Mouse (Mus musculus) cerebellum, adult 11 months (tissue): ENCODE measurements around the gene Scn8a.

ENCODE experiments used
- DNase-seq: peaks from one replicate; pipeline ENCODE4 v3.0.0; 2022

Gene Scn8a

GRCm38 (mm10) chr15:100960958-100961357 lies 91.3 kb downstream of the Scn8a start:
- no peak for DNase-seq

- DNase-seq, result no peak
Measured at GRCm38 (mm10) chr15:100961561-100961960, 91.9 kb downstream of the Scn8a start.

DNA sequence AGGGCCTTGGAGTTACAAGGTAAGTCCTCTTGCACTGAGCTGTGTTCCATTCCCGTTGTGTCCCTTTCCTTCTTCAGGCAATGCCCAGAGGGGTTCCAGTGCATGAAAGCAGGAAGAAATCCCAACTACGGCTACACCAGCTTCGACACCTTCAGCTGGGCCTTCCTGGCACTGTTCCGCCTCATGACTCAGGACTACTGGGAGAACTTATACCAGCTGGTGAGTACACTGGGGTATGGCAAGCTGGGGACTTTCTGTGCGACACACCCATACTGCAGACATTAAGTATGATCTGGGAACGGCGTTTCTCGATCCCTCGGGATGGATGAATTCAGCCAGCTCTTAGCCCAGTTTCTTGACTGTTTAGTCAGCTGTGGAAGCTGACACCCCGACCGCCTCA lies 101.8 kb downstream of the Scn8a start:
- no peak for DNase-seq

- DNase-seq, result no peak
Measured at GRCm38 (mm10) chr15:100972795-100973194, 103.1 kb downstream of the Scn8a start.

- DNase-seq, result no peak
Measured at GRCm38 (mm10) chr15:100974679-100975078, 105.0 kb downstream of the Scn8a start.

GRCm38 (mm10) chr15:100983427-100984153 lies 113.9 kb downstream of the Scn8a start:
- no peak for DNase-seq

DNA sequence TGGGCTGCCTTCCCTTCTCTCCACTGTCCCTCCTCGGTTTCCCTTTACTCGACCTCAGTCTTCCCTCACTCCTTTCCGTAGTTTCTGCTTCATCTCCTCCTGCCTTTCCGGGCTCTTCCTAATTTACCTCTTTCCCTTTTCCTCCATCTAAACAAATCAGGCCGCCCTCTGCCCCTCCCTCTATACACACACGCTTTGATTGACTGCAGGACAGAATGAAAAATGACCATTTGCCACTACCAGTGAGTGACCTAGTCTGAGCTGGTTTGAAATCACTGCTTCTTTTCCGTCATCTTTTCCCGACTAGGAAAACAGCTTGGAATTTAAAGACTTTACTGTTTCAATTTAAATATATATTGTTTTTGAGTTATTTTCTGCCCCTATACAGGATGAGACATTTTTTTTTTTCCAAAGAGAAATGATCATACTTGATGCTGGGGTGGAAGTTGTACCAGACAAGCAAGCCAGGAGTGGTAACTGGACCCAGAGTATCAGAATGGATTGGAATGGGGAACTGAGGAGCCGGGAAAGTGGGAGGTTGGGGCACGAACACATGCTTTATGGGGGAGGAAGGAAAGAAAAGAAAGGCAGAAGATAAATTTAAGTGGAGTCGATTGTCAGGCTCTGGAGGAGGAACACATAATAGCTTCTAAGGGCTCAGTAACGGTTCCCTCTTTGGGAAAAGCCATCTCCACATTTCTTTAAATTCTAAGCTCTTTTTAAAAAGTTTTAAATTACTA lies 114.7 kb downstream of the Scn8a start:
- DNase-seq, result no peak

- DNase-seq, result no peak
Measured at GRCm38 (mm10) chr15:100986479-100986878, 116.8 kb downstream of the Scn8a start.

GRCm38 (mm10) chr15:100987031-100987430 lies 117.4 kb downstream of the Scn8a start:
- no peak for DNase-seq

DNA sequence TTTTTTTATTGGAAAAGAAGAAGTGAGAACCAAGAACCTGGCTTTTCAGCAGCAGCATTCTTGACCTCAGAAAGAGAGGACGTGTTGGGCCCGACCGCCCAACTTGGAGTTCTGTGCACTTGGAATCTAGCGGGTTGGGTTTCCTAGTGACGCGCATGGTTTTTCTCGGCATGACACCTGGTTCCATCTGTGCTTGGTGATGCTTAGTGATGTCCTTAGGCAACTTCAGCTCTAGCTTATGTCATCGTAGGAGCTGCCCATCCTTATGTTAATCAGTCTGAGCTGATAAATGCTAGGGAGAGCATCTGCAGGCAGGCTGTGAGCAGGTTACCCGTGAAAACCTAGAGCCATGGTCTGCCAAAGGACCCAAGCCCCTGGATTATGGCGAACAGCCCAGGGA lies 120.6 kb downstream of the Scn8a start:
- DNase-seq, result peak; percentile 22

DNA sequence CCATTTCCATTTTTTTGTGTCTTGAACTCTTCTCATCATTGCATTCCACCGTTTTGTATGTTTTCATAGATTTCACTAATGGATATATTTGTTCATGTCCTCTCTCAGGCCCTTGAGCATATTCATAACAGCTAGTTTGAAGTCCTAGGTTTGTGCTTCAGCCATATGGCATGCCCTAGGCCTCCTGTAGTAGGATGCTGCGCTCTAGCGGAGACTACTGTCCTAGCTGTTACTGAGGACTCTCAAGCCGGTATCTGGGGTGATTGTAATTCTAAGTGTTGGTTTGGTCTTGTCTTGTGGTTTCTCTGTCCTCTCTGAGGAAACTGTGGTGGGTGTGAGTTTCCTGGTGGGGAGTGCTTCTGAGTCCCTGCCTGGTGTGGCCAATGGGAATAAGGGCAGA lies 127.4 kb downstream of the Scn8a start:
- peak; percentile 49 for DNase-seq

DNA sequence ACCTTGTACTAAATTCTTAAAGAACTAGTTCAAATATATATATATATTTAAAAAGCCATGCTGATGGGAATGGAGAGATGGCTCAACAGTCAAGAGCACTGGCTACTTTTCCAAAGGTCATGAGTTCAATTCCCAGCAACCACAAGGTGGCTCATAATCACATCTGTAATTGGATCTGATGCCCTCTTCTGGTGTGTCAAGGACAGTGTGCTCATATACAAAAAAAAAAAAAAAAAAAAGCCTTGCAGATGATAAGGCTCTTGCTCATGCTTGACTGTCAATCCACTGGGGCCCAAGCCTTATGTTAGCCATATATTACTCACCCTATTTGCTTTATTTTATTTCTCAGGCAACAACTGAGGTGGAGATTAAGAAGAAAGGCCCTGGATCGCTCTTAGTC lies 132.0 kb downstream of the Scn8a start:
- DNase-seq, result no peak

- no peak for DNase-seq
Measured at GRCm38 (mm10) chr15:101002466-101002865, 132.8 kb downstream of the Scn8a start.

- DNase-seq, result no peak
Measured at GRCm38 (mm10) chr15:101004538-101004937, 134.9 kb downstream of the Scn8a start.

- no peak for DNase-seq
Measured at GRCm38 (mm10) chr15:101005717-101006116, 136.1 kb downstream of the Scn8a start.

DNA sequence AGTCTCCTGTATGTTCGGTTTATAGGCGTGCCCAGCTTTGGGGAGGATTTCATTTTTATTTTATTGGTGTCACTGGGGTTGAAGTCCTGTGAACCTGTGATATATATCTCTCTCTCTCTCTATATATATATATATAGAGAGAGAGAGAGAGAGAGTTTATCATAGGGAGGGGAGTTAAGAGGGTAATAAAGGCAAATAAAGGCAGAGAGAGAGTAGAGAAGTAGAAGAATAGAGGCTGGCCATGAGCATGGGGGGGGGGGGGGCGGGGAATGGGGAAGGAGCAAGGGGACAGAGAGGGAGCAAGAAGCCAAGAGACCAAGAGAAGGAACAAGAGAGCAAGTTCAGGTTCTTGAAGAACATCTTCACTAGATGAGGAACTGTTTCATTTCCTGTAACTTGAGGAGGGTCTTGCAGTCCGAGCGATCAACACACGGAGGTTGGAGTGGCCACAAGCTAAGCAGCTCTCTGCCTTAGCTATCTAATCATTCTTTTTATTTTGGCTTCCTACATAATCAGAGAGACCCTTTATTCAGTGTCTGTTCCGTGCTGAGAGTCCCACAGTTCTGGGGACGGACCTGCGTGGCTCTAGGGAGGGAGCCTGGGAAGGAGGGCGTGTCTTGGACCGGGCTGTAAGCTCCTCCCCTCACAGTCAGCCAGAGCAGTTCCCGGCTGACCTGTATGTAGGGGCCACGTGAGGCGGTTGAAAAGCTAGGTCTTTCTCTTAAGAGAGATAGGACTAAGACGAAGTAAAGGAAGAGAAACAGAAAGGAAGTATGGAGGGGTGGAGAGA lies 136.8 kb downstream of the Scn8a start:
- no peak for DNase-seq

GRCm38 (mm10) chr15:101007236-101007635 lies 137.6 kb downstream of the Scn8a start:
- DNase-seq, result no peak

DNA sequence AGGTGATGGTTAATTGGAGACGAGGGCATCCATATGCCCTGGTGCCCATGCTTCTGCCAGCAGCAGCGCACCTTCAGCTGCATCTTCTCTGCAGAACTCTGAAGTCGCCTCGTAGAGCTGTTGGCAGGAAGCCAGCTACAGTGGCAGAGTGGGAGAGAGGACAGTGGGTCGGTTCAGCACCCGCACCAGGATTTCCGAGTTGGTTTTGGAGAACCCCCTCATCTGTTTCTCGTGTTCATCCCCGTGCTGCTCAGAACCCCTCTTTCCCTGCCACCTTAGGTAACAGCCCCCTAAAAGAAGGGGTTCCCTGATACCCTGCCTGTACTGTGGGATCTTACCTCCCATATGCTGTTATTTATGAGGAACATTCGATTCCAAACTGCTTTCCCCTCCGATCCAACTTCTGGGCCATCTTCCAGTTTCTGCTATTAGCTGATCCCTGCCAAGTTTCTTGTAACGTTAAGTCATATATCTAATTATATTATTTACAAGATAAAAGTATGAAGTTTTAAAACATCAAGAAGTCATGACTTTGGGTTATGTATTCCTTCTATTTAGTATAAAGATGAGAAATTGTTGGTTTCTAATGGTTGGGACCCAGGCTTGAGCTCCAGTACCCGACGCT lies 138.8 kb downstream of the Scn8a start:
- no peak for DNase-seq

- DNase-seq, result no peak
Measured at GRCm38 (mm10) chr15:101011352-101011751, 141.7 kb downstream of the Scn8a start.

DNA sequence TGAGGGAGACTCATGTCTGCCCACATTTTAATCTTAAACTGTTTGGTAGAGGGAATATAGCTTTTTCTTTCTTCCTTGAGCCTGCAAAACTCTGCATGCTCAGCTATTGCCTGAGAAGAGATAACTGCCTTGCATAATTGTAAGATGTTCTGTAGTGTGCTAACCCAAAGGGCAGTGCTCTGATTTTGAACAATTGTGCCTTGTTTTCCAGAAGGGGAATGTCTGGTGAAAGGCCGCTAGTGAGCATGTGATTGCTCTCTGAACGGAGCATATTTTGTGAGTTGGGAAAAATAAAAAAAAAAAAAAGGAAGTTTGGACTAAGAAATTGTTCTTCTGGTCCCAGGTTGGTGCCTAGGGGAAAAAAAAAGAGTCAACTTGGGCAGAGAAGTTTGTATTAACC lies 159.3 kb downstream of the Scn8a start:
- DNase-seq, result no peak

GRCm38 (mm10) chr15:101039651-101040050 lies 170.0 kb downstream of the Scn8a start:
- no peak for DNase-seq

DNA sequence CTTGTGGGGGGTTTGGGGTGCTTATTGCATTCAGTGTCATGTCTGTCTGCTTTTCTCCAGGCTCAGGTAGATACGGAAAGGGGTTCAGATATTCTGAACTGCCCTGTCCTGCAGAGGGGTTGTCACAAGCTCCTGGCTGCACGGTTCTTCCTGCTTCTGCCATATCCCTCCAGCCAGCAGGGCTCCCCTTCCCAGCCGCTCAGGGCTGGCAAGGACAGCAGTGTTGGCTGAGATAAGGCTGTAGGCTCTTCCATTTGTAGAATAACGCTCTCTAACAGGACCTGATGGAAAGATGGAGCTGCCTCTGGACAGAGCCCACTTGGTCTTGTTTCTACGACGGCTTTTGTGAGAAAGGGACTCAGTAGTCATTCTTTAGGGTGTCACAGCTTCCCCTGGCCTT lies 172.3 kb downstream of the Scn8a start:
- no peak for DNase-seq

DNA sequence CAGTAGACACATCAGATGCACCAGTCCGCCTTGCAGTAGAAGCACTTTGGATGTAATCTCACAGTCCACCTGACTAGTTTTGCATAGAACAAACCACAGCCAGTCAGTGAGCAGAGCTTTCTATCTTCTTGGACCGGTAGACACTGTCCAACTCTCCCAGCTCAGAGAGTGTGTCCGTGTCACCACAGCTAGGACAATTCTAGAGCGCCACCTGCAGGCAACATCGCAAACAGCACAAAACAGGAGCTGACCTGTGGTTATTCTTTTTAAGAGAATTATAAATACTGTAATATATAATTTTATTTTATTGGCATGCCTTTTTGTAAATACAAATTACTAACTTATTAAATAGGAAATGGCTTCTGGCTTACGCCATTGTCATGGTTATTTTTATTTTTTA lies 173.0 kb downstream of the Scn8a start:
- DNase-seq, result peak; percentile 49
